Mouse (Mus musculus): ENCODE measurements around the gene Ncam1.

DNA sequence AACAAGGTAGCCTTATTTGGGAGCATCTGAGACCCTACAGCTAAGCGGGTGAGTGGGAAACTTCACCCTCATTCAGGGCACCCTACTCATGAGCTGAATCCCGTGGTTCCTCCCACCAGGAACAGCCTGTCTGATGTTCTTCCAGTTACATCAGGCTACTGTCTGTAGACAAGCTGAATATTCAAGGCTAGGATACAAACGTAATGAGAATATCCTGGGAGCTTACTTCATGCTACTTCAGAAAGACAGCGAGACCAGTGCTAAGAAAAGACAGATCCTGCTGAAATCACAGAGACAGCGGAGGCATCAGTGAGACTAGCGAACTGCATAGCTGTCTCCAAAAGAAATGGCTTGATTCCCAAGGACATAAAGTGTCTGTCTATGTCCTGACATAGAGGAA lies 58.8 kb downstream of the Ncam1 start:
- no peak for TF ChIP-seq CTCF (conservative IDR thresholded peaks at IDR 0.05 in 1 of 2, IDR thresholded peaks at IDR 0.05 in 1 of 2; ENCODE audit: low read depth in 2 of 2, low read length in 2 of 2)
- TF ChIP-seq EP300 (IDR thresholded peaks at IDR 0.05; ENCODE audit: low read length): no peak
